Mouse (Mus musculus) olfactory bulb, adult 2 months (tissue): ENCODE results near the gene Srcap.

Source experiments
- CTCF ChIP-seq: fragments of 200-500 bp; IDR thresholded peaks from 2 replicates; pipeline ENCODE4 v1.5.1; 2012; ENCODE audit warnings: low read depth, mild to moderate bottlenecking, low read length, moderate library complexity; ENCODE audit not compliant: insufficient read depth
- POLR2A ChIP-seq: fragments of 200-500 bp; IDR thresholded peaks from 2 replicates; pipeline ENCODE4 v1.6.1; 2012; ENCODE audit warnings: mild to moderate bottlenecking, low read depth, low read length, moderate library complexity; ENCODE audit not compliant: insufficient read depth

- TF ChIP-seq CTCF (no peak), POLR2A (no peak)
These were observed 49.6 kb downstream of the Srcap start, which contains the start of gene Tmem265 for GRCm38 (mm10) chr7:127561340-127561858.
